Mouse (Mus musculus): Measurements from ENCODE around the gene Rpl41. TPM values are rescaled to one million over a fixed set of nuclear protein-coding genes. Genes with fewer than 3 reads are reported as not detected.
"Not testable (repeated sequence)": the region's sequence is repeated elsewhere in the genome, so short reads cannot be mapped to it uniquely, and the experiment has no call there.

Rpl41 gene
- polyA plus RNA-seq, 1 experiment from 2014 or later: 3,131 TPM

GRCm38 (mm10) chr10:128516029-128516428 is 33.1 kb downstream of the Rpl41 start:
- ATAC-seq: no peak
- H3K27ac ChIP-seq: no peak overlapping the region
- 12% methylated on average over 20 of the region's 20 CpGs for WGBS
- H3K36me3 ChIP-seq (ENCODE audit: poor library complexity, severe bottlenecking): peaks cover 6% of the 10 kb centered on the region; the same call in 1 of the 2 replicates
- H3K4me1 ChIP-seq: no peaks in the 10 kb centered on the region
- no peak overlapping the region for H3K4me3 ChIP-seq
- peaks cover 35% of the 10 kb centered on the region for H3K27me3 ChIP-seq
- no peak overlapping the region; the same call in 1 of the 2 replicates for H3K9ac ChIP-seq
- no peak overlapping the region; the same call in 1 of the 2 replicates for H3K4me2 ChIP-seq
- H3K9me3 ChIP-seq (replicated peaks): no peaks in the 10 kb centered on the region

GRCm38 (mm10) chr10:128515044-128515443 is 34.1 kb downstream of the Rpl41 start:
- Histone ChIP-seq H3K27me3 (peaks cover 35% of the 10 kb centered on the region), H3K4me2 (no peak overlapping the region), H3K4me3 (no peak overlapping the region), H3K4me1 (no peaks in the 10 kb centered on the region), H3K9me3 (replicated peaks) (no peaks in the 10 kb centered on the region), H3K36me3 (ENCODE audit: poor library complexity, severe bottlenecking) (peaks cover 6% of the 10 kb centered on the region; the same call in 1 of the 2 replicates), H3K27ac (no peak overlapping the region), H3K9ac (no peak overlapping the region)
- ATAC-seq: no peak
- WGBS: 80% methylated on average over 4 of the region's 4 CpGs

GRCm38 (mm10) chr10:128511761-128512160 is 37.3 kb downstream of the Rpl41 start:
- Histone ChIP-seq H3K4me1 (no peaks in the 10 kb centered on the region), H3K27ac (no peak overlapping the region), H3K36me3 (ENCODE audit: poor library complexity, severe bottlenecking) (peaks cover 6% of the 10 kb centered on the region; the same call in 1 of the 2 replicates), H3K4me3 (no peak overlapping the region), H3K9me3 (replicated peaks) (no peaks in the 10 kb centered on the region), H3K9ac (no peak overlapping the region), H3K27me3 (peaks cover 20% of the 10 kb centered on the region), H3K4me2 (no peak overlapping the region)
- WGBS: 84% methylated on average over 12 of the region's 12 CpGs
- ATAC-seq: no peak

- Histone ChIP-seq H3K4me1 (no peaks in the 10 kb centered on the region), H3K36me3 (ENCODE audit: poor library complexity, severe bottlenecking) (peaks cover 6% of the 10 kb centered on the region; the same call in 1 of the 2 replicates), H3K27me3 (peaks cover 14% of the 10 kb centered on the region), H3K9ac (no peak overlapping the region), H3K4me3 (no peak overlapping the region), H3K4me2 (no peak overlapping the region), H3K27ac (no peak overlapping the region), H3K9me3 (replicated peaks) (no peaks in the 10 kb centered on the region)
- no peak for ATAC-seq
- WGBS: 88% methylated on average over 9 of the region's 9 CpGs
Observed at GRCm38 (mm10) chr10:128511189-128511588, 37.9 kb downstream of the Rpl41 start.

GRCm38 (mm10) chr10:128510301-128510700 is 38.8 kb downstream of the Rpl41 start:
- H3K36me3 ChIP-seq (ENCODE audit: poor library complexity, severe bottlenecking): peaks cover 6% of the 10 kb centered on the region; the same call in 1 of the 2 replicates
- no peak overlapping the region for H3K9ac ChIP-seq
- no peak overlapping the region for H3K4me2 ChIP-seq
- WGBS: 88% methylated on average over 11 of the region's 11 CpGs
- ATAC-seq: no peak
- H3K4me1 ChIP-seq: no peaks in the 10 kb centered on the region
- H3K4me3 ChIP-seq: no peak overlapping the region
- H3K9me3 ChIP-seq (replicated peaks): no peaks in the 10 kb centered on the region
- no peak overlapping the region for H3K27ac ChIP-seq
- H3K27me3 ChIP-seq: peaks cover 6% of the 10 kb centered on the region

GRCm38 (mm10) chr10:128509831-128510230 is 39.3 kb downstream of the Rpl41 start:
- Histone ChIP-seq H3K4me2 (no peak overlapping the region), H3K4me1 (no peaks in the 10 kb centered on the region), H3K27me3 (0 out of 2 replicates have a peak, but pooled peaks cover under 1% of the 10 kb centered on the region), H3K4me3 (no peak overlapping the region), H3K9ac (no peak overlapping the region), H3K27ac (no peak overlapping the region), H3K9me3 (replicated peaks) (no peaks in the 10 kb centered on the region), H3K36me3 (ENCODE audit: poor library complexity, severe bottlenecking) (peaks cover 6% of the 10 kb centered on the region; the same call in 1 of the 2 replicates)
- 79% methylated on average over 4 of the region's 4 CpGs for whole genome bisulfite sequencing
- ATAC-seq: no peak

- Histone ChIP-seq H3K27ac (no peak overlapping the region), H3K4me2 (no peak overlapping the region), H3K4me1 (no peaks in the 10 kb centered on the region), H3K36me3 (ENCODE audit: poor library complexity, severe bottlenecking) (peaks cover 6% of the 10 kb centered on the region; the same call in 1 of the 2 replicates), H3K27me3 (no peaks in the 10 kb centered on the region), H3K4me3 (no peak overlapping the region), H3K9ac (no peak overlapping the region), H3K9me3 (replicated peaks) (no peaks in the 10 kb centered on the region)
- no peak for ATAC-seq
- 91% methylated on average over 9 of the region's 9 CpGs for WGBS
Observed at GRCm38 (mm10) chr10:128509203-128509602, 39.9 kb downstream of the Rpl41 start.

GRCm38 (mm10) chr10:128508260-128508659 is 40.8 kb downstream of the Rpl41 start:
- ATAC-seq: no peak
- Histone ChIP-seq H3K4me2 (no peak overlapping the region), H3K4me1 (no peaks in the 10 kb centered on the region), H3K4me3 (no peak overlapping the region), H3K27ac (no peak overlapping the region), H3K9me3 (replicated peaks) (no peaks in the 10 kb centered on the region), H3K27me3 (no peaks in the 10 kb centered on the region), H3K9ac (no peak overlapping the region), H3K36me3 (ENCODE audit: poor library complexity, severe bottlenecking) (peaks cover 6% of the 10 kb centered on the region; the same call in 1 of the 2 replicates)
- WGBS: 87% methylated on average over 9 of the region's 9 CpGs

- Histone ChIP-seq H3K36me3 (ENCODE audit: poor library complexity, severe bottlenecking) (no peaks in the 10 kb centered on the region), H3K27me3 (no peaks in the 10 kb centered on the region), H3K9me3 (replicated peaks) (no peaks in the 10 kb centered on the region), H3K27ac (no peak overlapping the region), H3K9ac (no peak overlapping the region), H3K4me3 (no peak overlapping the region), H3K4me1 (no peaks in the 10 kb centered on the region), H3K4me2 (no peak overlapping the region)
- no peak for ATAC-seq
- WGBS: 95% methylated on average over 14 of the region's 14 CpGs
Observed at GRCm38 (mm10) chr10:128505974-128506373, 43.1 kb downstream of the Rpl41 start.

- not testable (repeated sequence) for H3K27ac ChIP-seq; H3K9me3 ChIP-seq (replicated peaks); ATAC-seq; H3K4me2 ChIP-seq; H3K36me3 ChIP-seq (ENCODE audit: poor library complexity, severe bottlenecking); H3K4me1 ChIP-seq; H3K4me3 ChIP-seq; H3K9ac ChIP-seq; H3K27me3 ChIP-seq
- 86% methylated on average over 5 of the region's 5 CpGs for WGBS
Observed at GRCm38 (mm10) chr10:128505371-128505667, 43.8 kb downstream of the Rpl41 start.

GRCm38 (mm10) chr10:128504641-128505370 is 44.3 kb downstream of the Rpl41 start:
- no peak overlapping the region for H3K27ac ChIP-seq
- ATAC-seq: no peak
- no peak overlapping the region for H3K4me3 ChIP-seq
- H3K9me3 ChIP-seq (replicated peaks): no peaks in the 10 kb centered on the region
- no peak overlapping the region for H3K4me2 ChIP-seq
- WGBS: 81% methylated on average over 9 of the region's 9 CpGs
- H3K36me3 ChIP-seq (ENCODE audit: poor library complexity, severe bottlenecking): no peaks in the 10 kb centered on the region
- 0 out of 2 replicates have a peak overlapping the region, but pooled peaks have one; percentile 32 for H3K9ac ChIP-seq
- H3K27me3 ChIP-seq: no peaks in the 10 kb centered on the region
- H3K4me1 ChIP-seq: no peaks in the 10 kb centered on the region

GRCm38 (mm10) chr10:128504012-128504411 is 45.1 kb downstream of the Rpl41 start:
- peaks cover 5% of the 10 kb centered on the region; the same call in 1 of the 2 replicates for H3K4me1 ChIP-seq
- H3K27me3 ChIP-seq: no peaks in the 10 kb centered on the region
- ATAC-seq: no peak
- no peaks in the 10 kb centered on the region for H3K36me3 ChIP-seq (ENCODE audit: poor library complexity, severe bottlenecking)
- H3K4me2 ChIP-seq: no peak overlapping the region
- no peak overlapping the region for H3K9ac ChIP-seq
- WGBS: 91% methylated on average over 3 of the region's 3 CpGs
- no peak overlapping the region for H3K27ac ChIP-seq
- no peak overlapping the region for H3K4me3 ChIP-seq
- H3K9me3 ChIP-seq (replicated peaks): no peaks in the 10 kb centered on the region

- WGBS: 77% methylated on average over 8 of the region's 8 CpGs
- no peaks in the 10 kb centered on the region for H3K36me3 ChIP-seq (ENCODE audit: poor library complexity, severe bottlenecking)
Observed at GRCm38 (mm10) chr10:128503532-128503931, 45.6 kb downstream of the Rpl41 start.

More at GRCm38 (mm10) chr10:128503532-128503931, 45.6 kb downstream of the Rpl41 start:
- Histone ChIP-seq H3K9me3 (replicated peaks) (no peaks in the 10 kb centered on the region), H3K9ac (no peak overlapping the region), H3K4me2 (no peak overlapping the region), H3K4me1 (peaks cover 5% of the 10 kb centered on the region; the same call in 1 of the 2 replicates), H3K27me3 (no peaks in the 10 kb centered on the region), H3K4me3 (no peak overlapping the region), H3K27ac (no peak overlapping the region)
- no peak for ATAC-seq

Data from forebrain, embryonic 13.5 days (tissue).